Mouse (Mus musculus) stomach, postnatal 0 days (tissue): ENCODE measurements around the gene Olfr632. TPM values are rescaled to one million over a fixed set of nuclear protein-coding genes. Genes with fewer than 3 reads are reported as not detected.
A peak's percentile ranks its signal among the peaks of the same experiment; 100 is the strongest.

Experiments used
- ATAC-seq: fragments of 200-750 bp; cut with Nextera tagmentation; 2 replicates; pipeline ENCODE4 v1.8.0; 2017; ENCODE audit not compliant: low FRiP score, low TSS enrichment
- DNase-seq: peaks from one replicate; pipeline ENCODE4 v3.0.0-alpha.2; 2016; ENCODE audit warnings: low spot score
- H3K27ac ChIP-seq: fragments of 300-500 bp; sonication (generic); replicated peaks from 2 replicates; pipeline ENCODE4 v1.5.1; 2014; ENCODE audit warnings: mild to moderate bottlenecking, control low read depth
- H3K27me3 ChIP-seq: fragments of 300-500 bp; sonication (generic); 2 replicates; pipeline ENCODE4 v1.6.1; 2014; ENCODE audit warnings: low read length; ENCODE audit not compliant: control insufficient read depth, insufficient read depth
- H3K36me3 ChIP-seq: fragments of 300-500 bp; sonication (generic); 2 replicates; pipeline ENCODE4 v1.6.1; 2014; ENCODE audit warnings: low read length, mixed read lengths; ENCODE audit not compliant: control insufficient read depth, insufficient read depth
- H3K4me1 ChIP-seq: fragments of 300-500 bp; sonication (generic); replicated peaks from 2 replicates; pipeline ENCODE4 v1.6.1; 2014; ENCODE audit warnings: antibody characterized with exemption; ENCODE audit not compliant: control insufficient read depth, insufficient read depth
- H3K4me2 ChIP-seq: fragments of 300-500 bp; sonication (generic); replicated peaks from 2 replicates; pipeline ENCODE4 v1.6.1; 2014; ENCODE audit warnings: low read depth, mild to moderate bottlenecking, control low read depth, moderate library complexity
- H3K4me3 ChIP-seq: fragments of 300-500 bp; sonication (generic); 2 replicates; pipeline ENCODE4 v1.5.1; 2014; ENCODE audit warnings: low read depth, low read length, control low read depth
- H3K9ac ChIP-seq: fragments of 300-500 bp; sonication (generic); 2 replicates; pipeline ENCODE4 v1.6.1; 2014; ENCODE audit warnings: mild to moderate bottlenecking, low read length, control low read depth, mixed read lengths
- H3K9me3 ChIP-seq: fragments of 300-500 bp; sonication (generic); 2 replicates; pipeline ENCODE4 v1.6.1; 2016; ENCODE audit warnings: low read length; ENCODE audit not compliant: control insufficient read depth
- CTCF ChIP-seq: IDR thresholded peaks from 2 replicates; pipeline ENCODE4 v1.5.1; 2016; ENCODE audit warnings: antibody characterized with exemption, low read depth, mild to moderate bottlenecking, moderate library complexity
- EP300 ChIP-seq: optimal IDR thresholded peaks from 2 replicates; pipeline ENCODE3; 2016; ENCODE audit warnings: antibody characterized with exemption
- WGBS: fragments of 180-500 bp; shearing (Covaris S2); extraction: QIAGEN DNeasy Blood & Tissue Kit; methylation state at CpG from one replicate; pipeline ENCODE4 v1.1.7; 2014; 5-methylcytosine and 5-hydroxymethylcytosine counted together
- polyA plus RNA-seq: library from polyadenylated mRNA; unstranded; fragments of >200 nt; fragmentation: Nextera tagmentation; extraction: Ambion mirVana; gene quantifications from 2 replicates; pipeline ENCODE4 v1.2.1, GENCODE M21; 2015

The Olfr632 gene
- polyA plus RNA-seq: not detected in 2 replicates

GRCm38 (mm10) chr7:103934264-103934663, at the start of gene Olfr632:
Gene Olfr632, plus strand, starts transcription at chr7:103934347.
- no peak within 1 kb of the TSS for H3K27ac ChIP-seq
- H3K27me3 ChIP-seq: no peaks in the 10 kb centered on the region
- ATAC-seq: no peak
- DNase-seq: no peak
- H3K9ac ChIP-seq: no peak within 1 kb of the TSS
- no peak within 1 kb of the TSS for H3K4me2 ChIP-seq
- H3K4me1 ChIP-seq: no peaks in the 10 kb centered on the region
- no peaks in the 10 kb centered on the region for H3K36me3 ChIP-seq
- no peak for TF ChIP-seq CTCF
- TF ChIP-seq EP300: no peak
- H3K9me3 ChIP-seq: no peaks in the 10 kb centered on the region
- no peak within 1 kb of the TSS for H3K4me3 ChIP-seq
- WGBS: 55% methylated on average over 2 of the region's 2 CpGs

DNA sequence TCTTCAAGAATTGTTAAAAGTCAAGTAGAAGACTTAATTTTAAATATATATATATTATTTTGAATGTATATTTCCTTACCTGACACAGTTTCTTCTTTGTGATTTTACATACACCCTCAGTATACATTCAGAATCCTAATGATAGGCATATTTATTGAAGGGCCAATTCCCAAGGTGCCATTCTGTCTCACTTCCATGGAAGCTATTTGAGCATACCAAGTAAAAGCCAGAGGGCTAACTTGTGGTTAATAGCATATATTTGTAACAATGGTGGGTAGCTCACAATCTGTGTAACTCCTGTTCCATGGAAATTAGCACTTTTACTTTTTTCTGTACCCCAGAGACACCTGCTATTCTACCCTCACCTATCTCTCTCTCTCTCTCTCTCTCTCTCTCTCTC, 48.0 kb upstream of the Olfr632 start, which contains the start of gene Olfr66:
Gene Olfr66 (minus strand): TSS at position 101 of the 400 bp plus-strand sequence.
- Histone ChIP-seq H3K9ac (no peak within 1 kb of the TSS), H3K36me3 (no peaks in the 10 kb centered on the region), H3K9me3 (no peaks in the 10 kb centered on the region), H3K27ac (no peak within 1 kb of the TSS), H3K27me3 (no peaks in the 10 kb centered on the region), H3K4me3 (no peak within 1 kb of the TSS), H3K4me2 (no peak within 1 kb of the TSS), H3K4me1 (no peaks in the 10 kb centered on the region)
- ATAC-seq (no peak), DNase-seq (no peak)
- TF ChIP-seq EP300 (no peak), CTCF (no peak)

- no peak for TF ChIP-seq CTCF
- no peak for TF ChIP-seq EP300
- WGBS: 83% methylated on average over 1 of the region's 1 CpGs
- no peak for ATAC-seq
Measured at GRCm38 (mm10) chr7:103894385-103894784, 39.8 kb upstream of the Olfr632 start, which contains the start of gene Olfr64. Gene Olfr64, minus strand, starts transcription at chr7:103894485.

GRCm38 (mm10) chr7:103903187-103903586, 31.0 kb upstream of the Olfr632 start, which contains the start of gene Olfr65:
Gene Olfr65, plus strand, starts transcription at chr7:103903487.
- Histone ChIP-seq H3K36me3 (no peaks in the 10 kb centered on the region), H3K27me3 (no peaks in the 10 kb centered on the region), H3K4me1 (no peaks in the 10 kb centered on the region), H3K4me2 (no peak within 1 kb of the TSS), H3K9me3 (no peaks in the 10 kb centered on the region), H3K27ac (no peak within 1 kb of the TSS), H3K4me3 (no peak within 1 kb of the TSS), H3K9ac (no peak within 1 kb of the TSS)
- ATAC-seq (no peak), DNase-seq (no peak)
- 70% methylated on average over 2 of the region's 2 CpGs for WGBS
- TF ChIP-seq CTCF: no peak
- no peak for TF ChIP-seq EP300

More at GRCm38 (mm10) chr7:103894385-103894784, 39.8 kb upstream of the Olfr632 start, which contains the start of gene Olfr64:
- Histone ChIP-seq H3K4me3 (no peak within 1 kb of the TSS), H3K9me3 (no peaks in the 10 kb centered on the region), H3K4me2 (no peak within 1 kb of the TSS), H3K36me3 (no peaks in the 10 kb centered on the region), H3K27me3 (no peaks in the 10 kb centered on the region), H3K4me1 (no peaks in the 10 kb centered on the region), H3K27ac (no peak within 1 kb of the TSS), H3K9ac (no peak within 1 kb of the TSS)
- no peak for DNase-seq

DNA sequence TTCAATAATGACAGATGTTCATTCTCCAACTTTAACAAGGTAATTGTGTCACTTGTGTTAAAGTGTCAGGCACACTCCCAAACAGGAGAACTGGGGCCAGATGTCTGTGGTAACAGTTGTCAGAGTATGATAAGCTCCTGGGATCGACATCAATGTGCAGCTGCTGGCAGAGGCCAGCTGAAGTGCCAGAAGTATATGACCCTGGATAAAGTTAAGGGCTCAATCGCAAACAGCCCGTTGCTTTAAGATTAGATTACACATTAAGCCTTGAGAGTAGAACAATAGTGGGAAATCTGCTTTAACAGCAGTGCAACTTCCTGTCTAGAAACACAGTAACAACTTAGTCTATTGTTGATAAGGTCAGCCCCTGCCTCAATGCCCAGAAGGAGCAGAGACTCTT, 24.1 kb upstream of the Olfr632 start:
- no peaks in the 10 kb centered on the region for H3K9me3 ChIP-seq

GRCm38 (mm10) chr7:103912969-103913511, 21.1 kb upstream of the Olfr632 start:
- TF ChIP-seq EP300 (no peak), CTCF (peak; percentile 59)
- no peak overlapping the region for H3K4me3 ChIP-seq
- H3K4me2 ChIP-seq: no peak overlapping the region
- no peak for DNase-seq
- no peak overlapping the region for H3K27ac ChIP-seq
- no peak overlapping the region for H3K9ac ChIP-seq
- WGBS: 35% methylated on average over 8 of the region's 8 CpGs
- H3K9me3 ChIP-seq: no peaks in the 10 kb centered on the region
- H3K4me1 ChIP-seq: no peaks in the 10 kb centered on the region
- no peak for ATAC-seq
- H3K36me3 ChIP-seq: no peaks in the 10 kb centered on the region
- H3K27me3 ChIP-seq: no peaks in the 10 kb centered on the region

More for the DNA sequence above, 24.1 kb upstream of the Olfr632 start:
- H3K4me3 ChIP-seq: no peak overlapping the region
- ATAC-seq (no peak; the same call in 1 of the 2 replicates), DNase-seq (no peak)
- H3K4me1 ChIP-seq: no peaks in the 10 kb centered on the region
- no peak overlapping the region for H3K4me2 ChIP-seq
- H3K27ac ChIP-seq: no peak overlapping the region
- H3K36me3 ChIP-seq: no peaks in the 10 kb centered on the region
- TF ChIP-seq CTCF (no peak), EP300 (no peak)
- WGBS: 17% methylated on average over 3 of the region's 3 CpGs
- no peak overlapping the region for H3K9ac ChIP-seq
- no peaks in the 10 kb centered on the region for H3K27me3 ChIP-seq
